Mouse (Mus musculus) stomach, postnatal 0 days (tissue): Measurements from ENCODE around the gene Arhgap18.

Experiments
- CTCF ChIP-seq: IDR thresholded peaks from 2 replicates; pipeline ENCODE4 v1.5.1; 2016; ENCODE audit warnings: antibody characterized with exemption, low read depth, mild to moderate bottlenecking, moderate library complexity
- EP300 ChIP-seq: optimal IDR thresholded peaks from 2 replicates; pipeline ENCODE3; 2016; ENCODE audit warnings: antibody characterized with exemption

DNA sequence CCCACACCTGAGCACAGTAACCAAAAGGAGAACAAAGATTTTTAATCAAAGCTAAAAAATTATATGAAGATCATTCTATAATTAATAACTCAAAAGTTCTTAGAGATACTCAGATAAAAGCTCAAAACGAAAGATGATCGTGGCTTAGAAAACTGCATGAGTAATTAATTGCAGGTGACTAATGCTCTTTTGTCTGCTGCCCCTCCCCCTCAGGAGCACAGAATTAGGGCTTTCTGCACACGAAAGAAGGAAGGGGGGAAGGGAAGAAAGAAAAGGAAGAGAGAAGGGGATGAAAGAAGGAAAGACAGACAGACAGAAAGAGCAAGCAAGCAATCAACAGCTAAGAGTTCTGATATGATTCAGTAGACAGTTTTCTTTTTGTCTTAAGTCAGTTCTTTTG lies 39.2 kb upstream of the Arhgap18 start:
- TF ChIP-seq CTCF (no peak), EP300 (no peak)
